Mouse (Mus musculus): Measurements from ENCODE around the gene Dgkz. TPM values are rescaled to one million over a fixed set of nuclear protein-coding genes. Genes with fewer than 3 reads are reported as not detected.

Dgkz gene
- polyA plus RNA-seq, 1 experiment from 2014 or later = 34.8 TPM

GRCm38 (mm10) chr2:91967962-91968361, 7.7 kb downstream of the Dgkz start:
- Histone ChIP-seq H3K4me3 (replicated peaks) (no peak overlapping the region), H3K27me3 (replicated peaks) (0 out of 2 replicates have a peak, but pooled peaks cover 6% of the 10 kb centered on the region), H3K9me3 (replicated peaks) (no peaks in the 10 kb centered on the region), H3K4me1 (peaks cover 18% of the 10 kb centered on the region), H3K4me2 (no peak overlapping the region), H3K36me3 (no peaks in the 10 kb centered on the region), H3K9ac (replicated peaks) (no peak overlapping the region), H3K27ac (replicated peaks) (peak overlapping the region; percentile 33; the same call in 1 of the 2 replicates)
- 69% methylated on average over 11 of the region's 11 CpGs for WGBS
- ATAC-seq (ENCODE audit: low FRiP score) = no peak

- Histone ChIP-seq H3K27ac (replicated peaks) (no peak overlapping the region), H3K9me3 (replicated peaks) (no peaks in the 10 kb centered on the region), H3K4me3 (replicated peaks) (no peak overlapping the region), H3K36me3 (no peaks in the 10 kb centered on the region), H3K9ac (replicated peaks) (no peak overlapping the region), H3K4me2 (no peak overlapping the region), H3K27me3 (replicated peaks) (0 out of 2 replicates have a peak, but pooled peaks cover 6% of the 10 kb centered on the region), H3K4me1 (peaks cover 23% of the 10 kb centered on the region)
- no peak for ATAC-seq (ENCODE audit: low FRiP score)
- WGBS = 90% methylated on average over 5 of the region's 5 CpGs
Observed at GRCm38 (mm10) chr2:91966367-91966766, 9.3 kb downstream of the Dgkz start.

GRCm38 (mm10) chr2:91965417-91965816, 10.2 kb downstream of the Dgkz start:
- no peak overlapping the region for H3K9ac ChIP-seq (replicated peaks)
- 0 out of 2 replicates have a peak, but pooled peaks cover 6% of the 10 kb centered on the region for H3K27me3 ChIP-seq (replicated peaks)
- no peak overlapping the region for H3K27ac ChIP-seq (replicated peaks)
- peak overlapping the region; percentile 28 for H3K4me2 ChIP-seq
- H3K4me1 ChIP-seq = peaks cover 23% of the 10 kb centered on the region
- WGBS = 23% methylated on average over 20 of the region's 20 CpGs
- no peak for ATAC-seq (ENCODE audit: low FRiP score)
- no peaks in the 10 kb centered on the region for H3K36me3 ChIP-seq
- no peaks in the 10 kb centered on the region for H3K9me3 ChIP-seq (replicated peaks)
- peak overlapping the region; percentile 14 for H3K4me3 ChIP-seq (replicated peaks)

- no peak overlapping the region for H3K27ac ChIP-seq (replicated peaks)
- H3K9me3 ChIP-seq (replicated peaks) = no peaks in the 10 kb centered on the region
- H3K36me3 ChIP-seq = no peaks in the 10 kb centered on the region
- H3K9ac ChIP-seq (replicated peaks) = no peak overlapping the region
- 81% methylated on average over 3 of the region's 3 CpGs for WGBS
- 0 out of 2 replicates have a peak, but pooled peaks cover 6% of the 10 kb centered on the region for H3K27me3 ChIP-seq (replicated peaks)
- peak overlapping the region; percentile 28 for H3K4me2 ChIP-seq
- ATAC-seq (ENCODE audit: low FRiP score) = no peak
- H3K4me3 ChIP-seq (replicated peaks) = no peak overlapping the region
- peaks cover 30% of the 10 kb centered on the region for H3K4me1 ChIP-seq
Observed at GRCm38 (mm10) chr2:91964610-91965204, 11.0 kb downstream of the Dgkz start.

GRCm38 (mm10) chr2:91963443-91963932, 12.2 kb downstream of the Dgkz start:
- peak; percentile 93 for ATAC-seq (ENCODE audit: low FRiP score)
- 1% methylated on average over 37 of the region's 57 CpGs for WGBS

GRCm38 (mm10) chr2:91962864-91963401, 12.7 kb downstream of the Dgkz start:
- Histone ChIP-seq H3K27ac (replicated peaks) (peak overlapping the region; percentile 77), H3K4me3 (replicated peaks) (peak overlapping the region; percentile 89), H3K4me1 (peaks cover 44% of the 10 kb centered on the region), H3K9me3 (replicated peaks) (no peaks in the 10 kb centered on the region), H3K27me3 (replicated peaks) (0 out of 2 replicates have a peak, but pooled peaks cover 6% of the 10 kb centered on the region), H3K9ac (replicated peaks) (peak overlapping the region; percentile 92), H3K4me2 (peak overlapping the region; percentile 86), H3K36me3 (no peaks in the 10 kb centered on the region)
- ATAC-seq (ENCODE audit: low FRiP score) = peak; percentile 59
- WGBS = 0% methylated on average over 23 of the region's 39 CpGs

More at GRCm38 (mm10) chr2:91963443-91963932, 12.2 kb downstream of the Dgkz start:
- Histone ChIP-seq H3K9me3 (replicated peaks) (no peaks in the 10 kb centered on the region), H3K27ac (replicated peaks) (peak overlapping the region; percentile 77), H3K4me2 (peak overlapping the region; percentile 86), H3K4me1 (peaks cover 42% of the 10 kb centered on the region), H3K36me3 (no peaks in the 10 kb centered on the region), H3K27me3 (replicated peaks) (0 out of 2 replicates have a peak, but pooled peaks cover 6% of the 10 kb centered on the region), H3K9ac (replicated peaks) (peak overlapping the region; percentile 92), H3K4me3 (replicated peaks) (peak overlapping the region; percentile 89)

- Histone ChIP-seq H3K4me1 (peaks cover 52% of the 10 kb centered on the region), H3K36me3 (no peaks in the 10 kb centered on the region), H3K27ac (replicated peaks) (peak overlapping the region; percentile 77; the same call in 1 of the 2 replicates), H3K9me3 (replicated peaks) (no peaks in the 10 kb centered on the region), H3K4me2 (peak overlapping the region; percentile 86), H3K4me3 (replicated peaks) (peak overlapping the region; percentile 89), H3K27me3 (replicated peaks) (0 out of 2 replicates have a peak, but pooled peaks cover 6% of the 10 kb centered on the region), H3K9ac (replicated peaks) (peak overlapping the region; percentile 92)
- no peak for ATAC-seq (ENCODE audit: low FRiP score)
- WGBS = 58% methylated on average over 4 of the region's 4 CpGs
Observed at GRCm38 (mm10) chr2:91961901-91962761, 13.5 kb downstream of the Dgkz start.

GRCm38 (mm10) chr2:91960459-91960858, 15.2 kb downstream of the Dgkz start:
- 0 out of 2 replicates have a peak, but pooled peaks cover 4% of the 10 kb centered on the region for H3K27me3 ChIP-seq (replicated peaks)
- H3K27ac ChIP-seq (replicated peaks) = no peak overlapping the region
- ATAC-seq (ENCODE audit: low FRiP score) = no peak
- no peak overlapping the region for H3K4me2 ChIP-seq
- no peaks in the 10 kb centered on the region for H3K36me3 ChIP-seq
- no peaks in the 10 kb centered on the region for H3K9me3 ChIP-seq (replicated peaks)
- peaks cover 58% of the 10 kb centered on the region for H3K4me1 ChIP-seq
- H3K9ac ChIP-seq (replicated peaks) = no peak overlapping the region; the same call in 1 of the 2 replicates
- H3K4me3 ChIP-seq (replicated peaks) = no peak overlapping the region
- WGBS = 81% methylated on average over 5 of the region's 5 CpGs

- Histone ChIP-seq H3K27me3 (replicated peaks) (no peaks in the 10 kb centered on the region), H3K36me3 (no peaks in the 10 kb centered on the region), H3K4me1 (peaks cover 63% of the 10 kb centered on the region), H3K4me2 (no peak overlapping the region), H3K9me3 (replicated peaks) (no peaks in the 10 kb centered on the region), H3K9ac (replicated peaks) (no peak overlapping the region; the same call in 1 of the 2 replicates), H3K4me3 (replicated peaks) (no peak overlapping the region), H3K27ac (replicated peaks) (no peak overlapping the region)
- no peak for ATAC-seq (ENCODE audit: low FRiP score)
- WGBS = 55% methylated on average over 11 of the region's 11 CpGs
Observed at GRCm38 (mm10) chr2:91959544-91960410, 15.9 kb downstream of the Dgkz start.

GRCm38 (mm10) chr2:91958701-91959457, 16.8 kb downstream of the Dgkz start:
- ATAC-seq (ENCODE audit: low FRiP score) = no peak

More at GRCm38 (mm10) chr2:91958701-91959457, 16.8 kb downstream of the Dgkz start:
- Histone ChIP-seq H3K27ac (replicated peaks) (no peak overlapping the region), H3K9ac (replicated peaks) (no peak overlapping the region), H3K4me2 (no peak overlapping the region), H3K4me3 (replicated peaks) (no peak overlapping the region), H3K36me3 (no peaks in the 10 kb centered on the region), H3K4me1 (peaks cover 66% of the 10 kb centered on the region), H3K9me3 (replicated peaks) (no peaks in the 10 kb centered on the region), H3K27me3 (replicated peaks) (no peaks in the 10 kb centered on the region)
- 49% methylated on average over 10 of the region's 10 CpGs for WGBS

All from neural tube, embryonic 15.5 days (tissue).